Mouse (Mus musculus) midbrain, embryonic 14.5 days (tissue): ENCODE results near the gene Cbx4. TPM values are rescaled to one million over a fixed set of nuclear protein-coding genes. Genes with fewer than 3 reads are reported as not detected.

Source experiments
- ATAC-seq: fragments of 200-750 bp; cut with Nextera tagmentation; 2 replicates; pipeline ENCODE4 v1.8.0; 2017; ENCODE audit warnings: moderate number of reproducible peaks, moderate library complexity; ENCODE audit not compliant: low FRiP score, low TSS enrichment
- DNase-seq: peaks from one replicate; pipeline ENCODE4 v3.0.0-alpha.2; 2015
- H3K27ac ChIP-seq: fragments of 300-500 bp; sonication (generic); replicated peaks from 2 replicates; pipeline ENCODE4 v1.5.1; 2014; ENCODE audit warnings: mild to moderate bottlenecking, low read depth, low read length, moderate library complexity
- H3K27me3 ChIP-seq: fragments of 300-500 bp; sonication (generic); 2 replicates; pipeline ENCODE4 v1.6.1; 2014; ENCODE audit warnings: low read length, control low read depth, mixed read lengths; ENCODE audit not compliant: control insufficient read depth, insufficient read depth
- H3K36me3 ChIP-seq: fragments of 300-500 bp; sonication (generic); 2 replicates; pipeline ENCODE4 v1.6.1; 2014; ENCODE audit warnings: low read length, control low read depth; ENCODE audit not compliant: control insufficient read depth, insufficient read depth
- H3K4me1 ChIP-seq: fragments of 300-500 bp; sonication (generic); 2 replicates; pipeline ENCODE4 v1.6.1; 2014; ENCODE audit warnings: mild to moderate bottlenecking, antibody characterized with exemption, low read length, control low read depth; ENCODE audit not compliant: control insufficient read depth, insufficient read depth
- H3K4me2 ChIP-seq: fragments of 300-500 bp; sonication (generic); 2 replicates; pipeline ENCODE4 v1.6.1; 2014; ENCODE audit warnings: mild to moderate bottlenecking, low read length, moderate library complexity
- H3K4me3 ChIP-seq: fragments of 300-500 bp; sonication (generic); replicated peaks from 2 replicates; pipeline ENCODE4 v1.5.1; 2014; ENCODE audit warnings: low read depth, low read length
- H3K9ac ChIP-seq: fragments of 300-500 bp; sonication (generic); replicated peaks from 2 replicates; pipeline ENCODE4 v1.6.1; 2014; ENCODE audit warnings: mild to moderate bottlenecking, low read length, moderate library complexity
- H3K9me3 ChIP-seq: fragments of 300-500 bp; sonication (generic); 2 replicates; pipeline ENCODE4 v1.6.1; 2016; ENCODE audit warnings: low read length, control low read depth, mixed read lengths; ENCODE audit not compliant: control insufficient read depth
- WGBS: fragments of 180-500 bp; shearing (Covaris S2); extraction: QIAGEN DNeasy Blood & Tissue Kit; methylation state at CpG from one replicate; pipeline ENCODE4 v1.1.7; 2014; 5-methylcytosine and 5-hydroxymethylcytosine counted together
- polyA plus RNA-seq: library from polyadenylated mRNA; unstranded; fragments of >200 nt; fragmentation: Nextera tagmentation; extraction: Ambion mirVana; gene quantifications from 2 replicates; pipeline ENCODE4 v1.2.1, GENCODE M21; 2014

The Cbx4 gene
- polyA plus RNA-seq, 1 experiment from 2014 or later, result 19.3 TPM

DNA sequence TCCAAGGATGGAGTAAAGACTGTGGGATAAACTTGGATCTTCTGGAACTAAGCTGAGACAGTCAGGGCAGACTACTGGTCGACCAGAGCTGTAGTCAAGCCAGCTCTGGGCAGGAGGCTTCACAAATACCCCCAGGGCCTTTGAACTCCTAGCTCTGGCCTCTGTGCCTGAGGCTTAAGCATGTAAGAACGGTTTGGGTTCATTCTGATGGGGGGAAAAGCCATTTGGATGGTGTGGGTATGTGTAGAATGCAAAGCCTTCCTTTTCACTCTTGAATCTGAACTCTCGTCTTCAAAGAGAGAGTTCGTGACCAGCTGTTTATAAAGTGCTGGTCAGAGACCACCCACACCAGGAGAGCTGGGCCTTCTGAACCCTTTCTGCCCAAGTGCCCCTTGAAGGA, 8.3 kb downstream of the Cbx4 start:
- WGBS, result 74% methylated on average over 4 of the region's 4 CpGs
- DNase-seq (no peak), ATAC-seq (no peak)
- H3K27ac ChIP-seq, result peak overlapping the region; percentile 76; the same call in 1 of the 2 replicates
- H3K9me3 ChIP-seq, result no peaks in the 10 kb centered on the region
- no peak overlapping the region for H3K9ac ChIP-seq
- H3K27me3 ChIP-seq, result peaks cover 22% of the 10 kb centered on the region
- no peak overlapping the region for H3K4me2 ChIP-seq
- peaks cover 28% of the 10 kb centered on the region for H3K36me3 ChIP-seq
- peaks cover 51% of the 10 kb centered on the region for H3K4me1 ChIP-seq
- H3K4me3 ChIP-seq, result no peak overlapping the region

DNA sequence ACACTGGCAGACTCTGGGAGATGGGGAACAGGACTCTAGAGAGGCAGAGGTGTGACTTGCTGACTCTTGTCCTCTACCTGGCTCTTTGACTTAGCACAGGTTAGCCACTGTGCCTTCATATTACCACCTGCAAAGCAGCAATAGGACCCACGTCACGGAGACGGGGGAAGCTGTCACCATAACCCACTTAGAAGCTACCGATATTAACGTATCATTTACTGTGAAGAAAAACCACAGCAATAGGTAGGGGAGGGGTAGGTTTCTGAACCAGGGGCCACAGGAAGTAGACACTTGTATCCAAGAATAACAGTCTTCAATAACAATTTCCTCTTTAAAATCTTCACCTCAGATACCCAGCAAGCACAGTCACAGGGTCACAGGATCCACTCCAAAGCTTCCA, 10.2 kb downstream of the Cbx4 start:
- DNase-seq (no peak), ATAC-seq (no peak)
- Histone ChIP-seq H3K4me2 (no peak overlapping the region), H3K9me3 (no peaks in the 10 kb centered on the region), H3K9ac (no peak overlapping the region), H3K36me3 (peaks cover 11% of the 10 kb centered on the region), H3K4me3 (no peak overlapping the region), H3K27ac (no peak overlapping the region), H3K4me1 (peaks cover 32% of the 10 kb centered on the region), H3K27me3 (peaks cover 5% of the 10 kb centered on the region; the same call in 1 of the 2 replicates)
- WGBS, result 92% methylated on average over 5 of the region's 5 CpGs

DNA sequence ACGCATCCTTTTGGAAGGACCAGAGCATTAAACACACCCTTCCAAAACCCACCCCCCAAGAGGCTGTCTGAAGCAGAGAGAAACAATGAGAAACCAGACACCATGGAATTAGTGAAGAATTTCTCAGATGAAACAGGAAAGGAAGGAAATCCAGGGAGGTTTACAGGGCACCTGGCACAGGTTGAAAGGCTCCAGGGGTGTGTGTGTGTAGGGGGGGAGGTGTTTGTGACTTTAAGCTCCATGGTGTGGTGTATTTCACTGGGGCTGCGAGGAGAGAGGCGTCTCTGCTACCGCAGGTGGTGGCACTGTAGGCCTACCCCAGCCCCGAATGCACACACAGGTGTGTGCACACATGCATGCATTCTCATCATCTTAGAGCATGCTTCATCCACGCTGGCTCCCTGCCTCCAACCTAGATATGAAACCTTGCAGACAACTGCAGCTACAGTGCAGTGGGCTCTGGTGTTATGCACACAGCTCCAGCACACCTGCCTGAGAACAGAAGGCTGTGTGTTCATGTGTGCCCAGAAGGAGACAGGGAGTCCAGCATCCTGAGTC, 12.1 kb downstream of the Cbx4 start:
- no peak for ATAC-seq
- WGBS, result 68% methylated on average over 6 of the region's 6 CpGs

DNA sequence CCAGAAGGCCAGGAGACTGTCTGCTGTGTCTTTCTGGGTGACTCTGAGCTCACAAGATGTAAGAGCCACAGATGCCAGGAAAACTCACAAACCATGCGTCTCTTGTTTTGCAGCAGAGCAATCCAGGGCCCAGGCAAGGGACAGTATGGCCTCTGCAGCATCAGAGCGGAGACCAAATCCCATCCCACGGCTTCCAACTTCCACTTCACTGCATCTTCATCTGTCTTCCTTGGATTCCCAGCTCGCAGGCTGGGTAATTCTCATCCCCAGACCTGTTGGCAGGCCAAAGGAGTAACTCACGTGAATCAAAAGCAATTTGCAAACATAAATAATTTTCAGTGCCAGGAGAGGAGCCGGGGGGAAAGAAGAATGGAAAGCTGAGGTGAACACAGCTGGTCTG, 13.0 kb downstream of the Cbx4 start:
- ATAC-seq, result no peak
- Histone ChIP-seq H3K27ac (no peak overlapping the region), H3K36me3 (no peaks in the 10 kb centered on the region), H3K9ac (no peak overlapping the region; the same call in 1 of the 2 replicates), H3K4me3 (no peak overlapping the region), H3K4me1 (peaks cover 6% of the 10 kb centered on the region), H3K9me3 (no peaks in the 10 kb centered on the region), H3K27me3 (peaks cover 3% of the 10 kb centered on the region; the same call in 1 of the 2 replicates), H3K4me2 (no peak overlapping the region)
- WGBS, result 67% methylated on average over 6 of the region's 6 CpGs
- DNase-seq, result no peak

More for the DNA sequence above, 12.1 kb downstream of the Cbx4 start:
- Histone ChIP-seq H3K27ac (0 out of 2 replicates have a peak overlapping the region, but pooled peaks have one; percentile 13), H3K9me3 (no peaks in the 10 kb centered on the region), H3K36me3 (no peaks in the 10 kb centered on the region), H3K4me2 (no peak overlapping the region), H3K4me3 (no peak overlapping the region), H3K4me1 (peaks cover 16% of the 10 kb centered on the region), H3K9ac (no peak overlapping the region), H3K27me3 (peaks cover 3% of the 10 kb centered on the region; the same call in 1 of the 2 replicates)
- DNase-seq, result no peak

DNA sequence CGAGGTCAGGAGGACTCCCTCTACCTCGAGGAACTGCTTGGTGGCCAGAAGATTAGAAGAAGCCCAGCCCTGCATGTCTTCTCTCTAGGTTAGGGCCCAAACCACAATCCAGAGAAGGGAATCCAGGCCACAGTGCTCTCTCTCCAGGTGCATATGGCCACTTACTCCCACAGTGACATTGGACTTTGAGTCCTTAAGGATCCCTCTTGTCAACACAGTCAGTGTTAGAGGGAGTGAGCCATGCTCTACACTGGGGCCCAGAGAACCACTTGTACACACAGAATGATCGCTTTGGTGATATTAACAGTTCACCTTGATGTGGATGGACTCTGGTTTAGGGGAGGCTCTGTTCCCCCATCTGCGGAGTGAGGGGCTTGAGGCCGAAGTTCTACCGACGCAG, 13.8 kb downstream of the Cbx4 start:
- Histone ChIP-seq H3K4me3 (no peak overlapping the region), H3K27me3 (peaks cover 3% of the 10 kb centered on the region; the same call in 1 of the 2 replicates), H3K9ac (no peak overlapping the region), H3K27ac (no peak overlapping the region), H3K4me2 (no peak overlapping the region), H3K36me3 (no peaks in the 10 kb centered on the region), H3K9me3 (no peaks in the 10 kb centered on the region), H3K4me1 (peaks cover 3% of the 10 kb centered on the region; the same call in 1 of the 2 replicates)
- no peak for ATAC-seq
- 87% methylated on average over 7 of the region's 7 CpGs for WGBS
- no peak for DNase-seq

DNA sequence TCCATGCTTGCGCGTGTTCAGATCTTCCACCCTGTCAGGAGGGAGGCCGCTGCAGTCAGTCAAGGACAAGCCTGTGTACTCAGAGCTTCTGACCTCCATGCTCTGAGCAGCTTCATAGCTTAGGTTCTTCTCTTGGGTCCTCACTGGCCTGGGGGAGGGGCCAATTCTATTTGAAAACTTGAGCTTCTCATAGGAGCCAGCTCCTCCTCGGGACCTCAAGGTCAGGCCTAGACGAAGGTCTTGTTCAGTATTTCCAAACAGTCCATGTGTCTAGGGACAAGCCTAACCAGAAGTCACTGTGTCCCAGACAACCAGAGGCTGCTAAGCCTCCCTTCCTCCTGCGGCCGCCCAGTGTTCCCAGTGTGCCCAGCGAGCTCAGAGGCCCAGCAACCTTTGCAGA, 19.2 kb downstream of the Cbx4 start:
- Histone ChIP-seq H3K27ac (no peak overlapping the region), H3K4me1 (no peaks in the 10 kb centered on the region), H3K9ac (no peak overlapping the region), H3K9me3 (no peaks in the 10 kb centered on the region), H3K36me3 (no peaks in the 10 kb centered on the region), H3K27me3 (no peaks in the 10 kb centered on the region), H3K4me2 (no peak overlapping the region), H3K4me3 (no peak overlapping the region)
- WGBS, result 74% methylated on average over 8 of the region's 8 CpGs
- no peak for DNase-seq
- no peak for ATAC-seq

DNA sequence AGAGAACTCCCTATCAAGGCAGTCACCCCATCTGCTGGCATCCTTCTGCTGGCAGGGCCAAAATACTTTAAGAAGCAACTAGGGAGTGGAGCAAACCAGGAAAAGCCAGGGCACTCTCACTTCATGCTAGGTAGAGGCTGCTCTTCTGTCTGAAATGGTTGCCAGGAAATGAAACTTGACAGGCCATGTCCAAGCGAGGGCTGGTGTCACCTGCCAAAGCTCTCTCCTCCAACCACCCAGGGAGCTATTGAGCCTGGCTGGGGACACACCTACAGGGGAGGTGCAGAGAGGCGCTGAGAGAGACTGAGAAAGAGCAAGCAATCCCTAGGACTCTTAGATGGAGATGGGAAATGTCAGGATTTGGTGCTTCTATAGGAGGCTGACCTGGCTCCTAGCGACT, 26.8 kb downstream of the Cbx4 start:
- ATAC-seq, result no peak

DNA sequence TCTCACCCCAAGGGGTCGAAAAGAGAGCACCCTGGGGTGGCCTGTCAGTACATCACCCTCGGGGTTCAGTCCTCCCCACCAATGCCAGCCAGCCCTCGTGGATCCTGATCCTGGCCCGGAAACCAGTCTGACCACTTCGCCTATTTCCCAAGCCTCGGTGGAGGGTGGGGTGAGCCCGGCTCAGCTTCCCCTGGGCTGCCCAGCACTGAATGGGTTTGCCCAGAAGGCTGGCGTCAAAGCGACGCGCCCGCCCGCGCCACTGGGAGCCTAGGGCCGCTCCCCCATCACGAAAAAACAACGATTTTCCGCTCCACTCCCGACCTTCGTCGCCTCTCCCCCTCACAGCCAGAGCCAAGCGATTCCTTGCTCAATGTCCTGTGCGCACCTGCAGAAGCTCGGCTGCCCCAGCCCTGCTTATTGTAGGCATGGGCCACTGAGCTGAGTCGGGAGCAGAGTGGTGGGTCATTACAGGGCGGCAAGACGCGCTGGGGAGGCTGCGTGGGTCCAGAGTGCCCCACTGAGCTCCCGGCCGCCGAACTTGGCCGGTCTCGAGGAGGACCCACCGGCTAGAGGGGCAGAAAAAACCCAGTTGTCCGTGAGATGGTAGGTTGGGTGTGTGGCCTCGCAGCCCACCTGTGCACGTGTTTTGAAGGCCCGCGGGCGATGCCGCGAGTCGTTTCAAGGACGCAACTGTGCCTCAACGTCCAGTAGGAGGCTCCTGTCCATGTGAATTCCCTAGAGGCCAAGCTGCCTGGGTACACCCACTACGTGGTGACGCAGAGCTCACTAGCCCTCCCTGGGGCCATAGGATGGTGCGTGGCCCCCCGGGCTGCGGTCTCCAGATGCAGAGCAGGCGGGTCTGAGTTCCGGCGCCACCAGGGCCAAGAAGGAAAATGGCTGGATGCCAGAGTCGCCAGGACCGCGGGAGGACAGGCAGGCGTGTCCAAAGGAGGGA, 27.7 kb downstream of the Cbx4 start:
- 2% methylated on average over 58 of the region's 58 CpGs for WGBS
- Histone ChIP-seq H3K4me1 (peaks cover 44% of the 10 kb centered on the region), H3K9me3 (no peaks in the 10 kb centered on the region), H3K27ac (no peak overlapping the region), H3K9ac (peak overlapping the region; percentile 36; the same call in 1 of the 2 replicates), H3K4me2 (peak overlapping the region; percentile 98), H3K36me3 (no peaks in the 10 kb centered on the region), H3K4me3 (peak overlapping the region; percentile 15; the same call in 1 of the 2 replicates), H3K27me3 (peaks cover 41% of the 10 kb centered on the region)
- peak; percentile 68 for DNase-seq
- ATAC-seq, result no peak

More for the DNA sequence above, 26.8 kb downstream of the Cbx4 start:
- Histone ChIP-seq H3K36me3 (no peaks in the 10 kb centered on the region), H3K4me3 (0 out of 2 replicates have a peak overlapping the region, but pooled peaks have one; percentile 15), H3K4me1 (peaks cover 39% of the 10 kb centered on the region), H3K4me2 (no peak overlapping the region), H3K27me3 (peaks cover 41% of the 10 kb centered on the region), H3K9me3 (no peaks in the 10 kb centered on the region), H3K27ac (no peak overlapping the region), H3K9ac (no peak overlapping the region)
- no peak for DNase-seq
- WGBS, result 11% methylated on average over 3 of the region's 3 CpGs
